Mouse (Mus musculus) testis, adult 2 months (tissue): Measurements from ENCODE around the gene Cdk6.

Experiments used
- CTCF ChIP-seq: fragments of 200-500 bp; IDR thresholded peaks from 2 replicates; pipeline ENCODE4 v1.5.1; 2012; ENCODE audit warnings: low read depth, mild to moderate bottlenecking, inconsistent platforms, low read length, moderate library complexity; ENCODE audit not compliant: control insufficient read depth, insufficient read depth, insufficient replicate concordance
- POLR2A ChIP-seq: fragments of 200-500 bp; IDR thresholded peaks from 2 replicates; pipeline ENCODE4 v1.6.1; 2012; ENCODE audit warnings: low read depth, mild to moderate bottlenecking, inconsistent platforms, low read length, moderate library complexity; ENCODE audit not compliant: control insufficient read depth

GRCm38 (mm10) chr5:3392856-3393255 is 51.6 kb downstream of the Cdk6 start:
- TF ChIP-seq POLR2A (no peak), CTCF (no peak)
